Mouse (Mus musculus) MEL (cell line): ENCODE results near the gene Nexn. TPM values are rescaled to one million over a fixed set of nuclear protein-coding genes. Genes with fewer than 3 reads are reported as not detected.

Experiments
- DNase-seq: peaks from one replicate; pipeline ENCODE4 v3.0.0; 2011; ENCODE audit warnings: low read depth, low spot score
- H3K27ac ChIP-seq: 2 replicates; pipeline ENCODE4 v1.5.1; 2012; ENCODE audit warnings: low read depth, mild to moderate bottlenecking, control low read depth, low read length, moderate library complexity; ENCODE audit not compliant: control insufficient read depth
- H3K27me3 ChIP-seq, 2 experiments: fragments of 150-350 bp in 1 of 2; sonication (generic) in 1 of 2; 2 replicates each; pipeline ENCODE4 v1.6.1; 2012; ENCODE audit warnings: low read length in 2 of 2, mild to moderate bottlenecking in 2 of 2, improper control_type of control experiment in 1 of 2, moderate library complexity in 1 of 2; ENCODE audit not compliant: insufficient read depth in 2 of 2, control insufficient read depth in 1 of 2
- H3K36me3 ChIP-seq, 2 experiments: 2 replicates each; pipeline ENCODE4 v1.6.1; 2012 to 2014; ENCODE audit warnings: low read length in 2 of 2, improper control_type of control experiment in 1 of 2, inconsistent platforms in 1 of 2, mild to moderate bottlenecking in 1 of 2; ENCODE audit not compliant: insufficient read depth in 2 of 2, control insufficient read depth in 1 of 2
- H3K4me1 ChIP-seq, 2 experiments: fragments of 150-350 bp in 1 of 2; sonication (generic) in 1 of 2; 2 replicates each; pipeline ENCODE4 v1.6.1; 2012; ENCODE audit warnings: low read length in 2 of 2, improper control_type of control experiment in 1 of 2, mild to moderate bottlenecking in 1 of 2; ENCODE audit not compliant: insufficient read depth in 2 of 2, control insufficient read depth in 1 of 2
- H3K4me3 ChIP-seq, 2 experiments: fragments of 150-350 bp in 1 of 2; sonication (generic) in 1 of 2; 2 replicates each; pipeline ENCODE4 v1.5.1; 2012; ENCODE audit warnings: low read depth in 2 of 2, low read length in 2 of 2, mild to moderate bottlenecking in 2 of 2, moderate library complexity in 2 of 2, control low read depth in 1 of 2, improper control_type of control experiment in 1 of 2; ENCODE audit not compliant: control insufficient read depth in 1 of 2, insufficient read depth in 1 of 2
- H3K79me2 ChIP-seq: 2 replicates; pipeline ENCODE4 v1.6.1; 2012; ENCODE audit warnings: mild to moderate bottlenecking, low read length, moderate library complexity; ENCODE audit not compliant: control insufficient read depth, poor library complexity, insufficient read depth
- H3K9ac ChIP-seq: 2 replicates; pipeline ENCODE4 v1.6.1; 2012; ENCODE audit warnings: low read depth, mild to moderate bottlenecking, control low read depth, low read length, moderate library complexity; ENCODE audit not compliant: control insufficient read depth, poor library complexity, severe bottlenecking
- H3K9me3 ChIP-seq: fragments of 150-350 bp; sonication (generic); replicated peaks from 2 replicates; pipeline ENCODE4 v1.6.1; 2012; ENCODE audit warnings: mild to moderate bottlenecking, low read length, improper control_type of control experiment, moderate library complexity; ENCODE audit not compliant: insufficient read depth
- BHLHE40 ChIP-seq: IDR thresholded peaks from 2 replicates; pipeline ENCODE4 v1.6.1; 2012; ENCODE audit warnings: low read depth, mild to moderate bottlenecking, inconsistent platforms, low read length, improper control_type of control experiment, borderline replicate concordance
- CHD2 ChIP-seq: IDR thresholded peaks from 2 replicates; pipeline ENCODE4 v1.6.1; 2011; ENCODE audit warnings: low read length, improper control_type of control experiment
- CTCF ChIP-seq, 3 experiments: IDR thresholded peaks in 2 of 3; conservative IDR thresholded peaks in 1 of 3; 2 replicates each; pipeline ENCODE4 v1.5.1; 2011 to 2012; ENCODE audit warnings: low read length in 3 of 3, low read depth in 2 of 3, mild to moderate bottlenecking in 2 of 3, improper control_type of control experiment in 1 of 3, inconsistent platforms in 1 of 3, mixed read lengths in 1 of 3, moderate library complexity in 1 of 3; ENCODE audit not compliant: control insufficient read depth in 1 of 3, insufficient read depth in 1 of 3, poor library complexity in 1 of 3, severe bottlenecking in 1 of 3
- E2F4 ChIP-seq: IDR thresholded peaks from 2 replicates; pipeline ENCODE4 v1.6.1; 2011; ENCODE audit warnings: low read depth, low read length, improper control_type of control experiment, borderline replicate concordance
- EP300 ChIP-seq, 2 experiments: IDR thresholded peaks; 2 replicates each; pipeline ENCODE4 v1.6.1; 2011; ENCODE audit warnings: improper control_type of control experiment in 2 of 2, low read length in 2 of 2, low read depth in 1 of 2, mild to moderate bottlenecking in 1 of 2
- GABPA ChIP-seq: IDR thresholded peaks from 2 replicates; pipeline ENCODE4 v1.6.1; 2012; ENCODE audit warnings: low read depth, mild to moderate bottlenecking, inconsistent platforms, low read length, improper control_type of control experiment, moderate library complexity
- GATA1 ChIP-seq: IDR thresholded peaks from 2 replicates; pipeline ENCODE4 v1.6.1; 2011; ENCODE audit warnings: low read depth, low read length, improper control_type of control experiment
- JUND ChIP-seq: IDR thresholded peaks from 2 replicates; pipeline ENCODE4 v1.6.1; 2011; ENCODE audit warnings: low read depth, mild to moderate bottlenecking, improper control_type of control experiment, low read length
- KAT2A ChIP-seq: conservative IDR thresholded peaks from 2 replicates; pipeline ENCODE4 v1.6.1; 2012; ENCODE audit warnings: low read depth, low read length, improper control_type of control experiment, inconsistent platforms
- MAFK ChIP-seq: IDR thresholded peaks from 2 replicates; pipeline ENCODE4 v1.6.1; 2011; ENCODE audit warnings: low read depth, mild to moderate bottlenecking, low read length, improper control_type of control experiment, borderline replicate concordance
- MAZ ChIP-seq: IDR thresholded peaks from 2 replicates; pipeline ENCODE4 v1.6.1; 2012; ENCODE audit warnings: low read depth, mild to moderate bottlenecking, inconsistent platforms, low read length, improper control_type of control experiment
- MXI1 ChIP-seq: IDR thresholded peaks from 2 replicates; pipeline ENCODE4 v1.6.1; 2011; ENCODE audit warnings: mild to moderate bottlenecking, low read depth, low read length, improper control_type of control experiment
- MYC ChIP-seq: IDR thresholded peaks from 2 replicates; pipeline ENCODE4 v1.6.1; 2011; ENCODE audit warnings: low read depth, mild to moderate bottlenecking, low read length, improper control_type of control experiment, moderate library complexity
- NELFE ChIP-seq: IDR thresholded peaks from 2 replicates; pipeline ENCODE4 v1.6.1; 2011; ENCODE audit warnings: low read depth, low read length, improper control_type of control experiment
- NRF1 ChIP-seq: IDR thresholded peaks from 2 replicates; pipeline ENCODE4 v1.6.1; 2014; ENCODE audit warnings: low read depth, mild to moderate bottlenecking, inconsistent platforms, low read length, improper control_type of control experiment, moderate library complexity; ENCODE audit not compliant: poor library complexity, insufficient read depth, severe bottlenecking
- POLR2A ChIP-seq, 2 experiments: IDR thresholded peaks; 2 replicates each; pipeline ENCODE4 v1.6.1; 2011 to 2012; ENCODE audit warnings: low read length in 2 of 2, mild to moderate bottlenecking in 2 of 2, control low read depth in 1 of 2, improper control_type of control experiment in 1 of 2, low read depth in 1 of 2, moderate library complexity in 1 of 2; ENCODE audit not compliant: control insufficient read depth in 1 of 2, insufficient read depth in 1 of 2, poor library complexity in 1 of 2
- POLR2AphosphoS2 ChIP-seq: IDR thresholded peaks from 2 replicates; pipeline ENCODE4 v1.6.1; 2011; ENCODE audit warnings: low read length, improper control_type of control experiment
- POLR2AphosphoS5 ChIP-seq: IDR thresholded peaks from 2 replicates; pipeline ENCODE4 v1.6.1; 2012; ENCODE audit warnings: low read depth, borderline replicate concordance, mild to moderate bottlenecking, inconsistent platforms, low read length, moderate library complexity, mixed read lengths
- RAD21 ChIP-seq: IDR thresholded peaks from 2 replicates; pipeline ENCODE4 v1.6.1; 2011; ENCODE audit warnings: mild to moderate bottlenecking, low read depth, low read length, improper control_type of control experiment
- RCOR1 ChIP-seq: IDR thresholded peaks from 2 replicates; pipeline ENCODE4 v1.6.1; 2012; ENCODE audit warnings: low read depth, mild to moderate bottlenecking, inconsistent platforms, low read length, improper control_type of control experiment
- SIN3A ChIP-seq: IDR thresholded peaks from 2 replicates; pipeline ENCODE4 v1.6.1; 2012; ENCODE audit warnings: low read length, improper control_type of control experiment, inconsistent platforms
- SMC3 ChIP-seq: IDR thresholded peaks from 2 replicates; pipeline ENCODE4 v1.6.1; 2011; ENCODE audit warnings: low read depth, low read length, improper control_type of control experiment
- TAL1 ChIP-seq: IDR thresholded peaks from 2 replicates; pipeline ENCODE4 v1.6.1; 2012; ENCODE audit warnings: mild to moderate bottlenecking, inconsistent platforms, low read length, moderate library complexity, mixed read lengths
- TBP ChIP-seq: IDR thresholded peaks from 2 replicates; pipeline ENCODE4 v1.8.0; 2011; ENCODE audit warnings: low read depth, low read length, improper control_type of control experiment
- UBTF ChIP-seq: IDR thresholded peaks from 2 replicates; pipeline ENCODE4 v1.6.1; 2012; ENCODE audit warnings: low read depth, mild to moderate bottlenecking, inconsistent platforms, low read length, improper control_type of control experiment, moderate library complexity, borderline replicate concordance; ENCODE audit not compliant: insufficient read depth
- USF1 ChIP-seq: IDR thresholded peaks from 2 replicates; pipeline ENCODE4 v1.6.1; 2014; ENCODE audit warnings: low read depth, mild to moderate bottlenecking, inconsistent platforms, low read length, improper control_type of control experiment, moderate library complexity
- USF2 ChIP-seq, 2 experiments: IDR thresholded peaks; 2 replicates each; pipeline ENCODE4 v1.6.1; 2011 to 2012; ENCODE audit warnings: improper control_type of control experiment in 2 of 2, low read length in 2 of 2, borderline replicate concordance in 1 of 2, inconsistent platforms in 1 of 2, low read depth in 1 of 2, mild to moderate bottlenecking in 1 of 2; ENCODE audit not compliant: insufficient read depth in 1 of 2
- ZC3H11A ChIP-seq: IDR thresholded peaks from 2 replicates; pipeline ENCODE4 v1.6.1; 2012; ENCODE audit warnings: low read depth, mild to moderate bottlenecking, inconsistent platforms, low read length, improper control_type of control experiment
- ZMIZ1 ChIP-seq: IDR thresholded peaks from 2 replicates; pipeline ENCODE4 v1.6.1; 2012; ENCODE audit warnings: low read depth, mild to moderate bottlenecking, inconsistent platforms, low read length, improper control_type of control experiment, moderate library complexity
- ZNF384 ChIP-seq: IDR thresholded peaks from 2 replicates; pipeline ENCODE4 v1.6.1; 2012; ENCODE audit warnings: low read depth, mild to moderate bottlenecking, inconsistent platforms, low read length, improper control_type of control experiment
- polyA plus RNA-seq, 2 experiments: library from polyadenylated mRNA; stranded (reverse) in 1 of 2; unstranded in 1 of 2; fragments of >175 nt in 1 of 2; fragments of >200 nt in 1 of 2; gene quantifications; 2 replicates each; pipeline versions ENCODE4 v1.2.1 to v1.2.4; 2012; ENCODE audit warnings: low replicate concordance in 2 of 2, low read depth in 1 of 2; ENCODE audit not compliant: insufficient read length in 2 of 2, insufficient read depth in 1 of 2, missing spikeins in 1 of 2
- total RNA-seq: library from RNA; depleted of rRNA; stranded (reverse); fragments of 300-350 nt; gene quantifications from 2 replicates; pipeline ENCODE4 v1.2.3, GENCODE M21; 2012

The Nexn gene
- total and polyA plus RNA-seq, 3 experiments: 0.19 to 0.96 TPM; not detected in 1

GRCm38 (mm10) chr3:152191791-152192237 is 74.3 kb downstream of the Nexn start:
- Histone ChIP-seq H3K4me1 (peaks cover 4 to 10% of the 10 kb centered on the region in 2 experiments; a peak in 3 of 4 replicates), H3K9me3 (no peaks in the 10 kb centered on the region), H3K27me3 (no peaks in the 10 kb centered on the region), H3K36me3 (peaks cover 0 to 31% of the 10 kb centered on the region in 2 experiments; a peak in 2 of 4 replicates), H3K27ac (peak overlapping the region; percentile 91), H3K79me2 (peaks cover 44% of the 10 kb centered on the region), H3K9ac (peak overlapping the region; percentile 78), H3K4me3 (peak overlapping the region; percentile 62 to 64)
- peak; percentile 83 for DNase-seq
- TF ChIP-seq TAL1 (no peak), TBP (0 out of 2 replicates have a peak, but pooled peaks have one; percentile 34), GATA1 (no peak), SMC3 (no peak), MXI1 (peak; percentile 87), UBTF (no peak), ZNF384 (no peak), JUND (no peak), SIN3A (no peak; the same call in 1 of the 2 replicates), BHLHE40 (no peak), NELFE (peak; percentile 1), GABPA (no peak), MYC (no peak), EP300 (IDR thresholded peaks at IDR 0.05; ENCODE audit: low read depth in 1 of 2, low read length in 2 of 2) (no peak), MAFK (no peak), ZC3H11A (no peak), USF2 (IDR thresholded peaks at IDR 0.05; ENCODE audit: borderline replicate concordance in 1 of 2, insufficient read depth in 1 of 2, low read depth in 1 of 2, low read length in 2 of 2) (no peak), NRF1 (no peak), ZMIZ1 (no peak), POLR2AphosphoS5 (no peak), E2F4 (no peak), KAT2A (no peak), RAD21 (0 out of 2 replicates have a peak, but pooled peaks have one; percentile 10), POLR2A (IDR thresholded peaks at IDR 0.05; ENCODE audit: control insufficient read depth in 1 of 2, insufficient read depth in 1 of 2, low read depth in 1 of 2, low read length in 2 of 2, poor library complexity in 1 of 2) (peak; percentile 32 to 43; a peak in 1 of 4 replicates), RCOR1 (no peak), CHD2 (no peak), MAZ (no peak), POLR2AphosphoS2 (no peak), USF1 (no peak), CTCF (IDR thresholded peaks at IDR 0.05 in 2 of 3, conservative IDR thresholded peaks at IDR 0.05 in 1 of 3; ENCODE audit: control insufficient read depth in 1 of 3, insufficient read depth in 1 of 3, low read depth in 2 of 3, low read length in 3 of 3, poor library complexity in 1 of 3, severe bottlenecking in 1 of 3) (peak in 1 of 3 experiments; percentile 8; a peak in 1 of 6 replicates)
- TF ChIP-seq, all 39 proteins: peak for 6
